Mouse (Mus musculus) cerebellum, adult (tissue): ENCODE results near the gene Gm8138.
"Not testable (repeated sequence)": the region's sequence is repeated elsewhere in the genome, so short reads cannot be mapped to it uniquely, and the experiment has no call there.

Source experiments
- ATAC-seq: cut with Nextera tagmentation; 2 replicates; pipeline ENCODE4 v1.9.2; 2017; ENCODE audit warnings: mild to moderate bottlenecking, moderate library complexity, mixed read lengths; ENCODE audit not compliant: insufficient number of reproducible peaks, low FRiP score, low TSS enrichment

Gene Gm8138

GRCm38 (mm10) chr14:43416250-43416649, at the start of gene Gm8138:
Gm8138 (minus strand) TSS chr14:43416350.
- not testable (repeated sequence) for ATAC-seq

- not testable (repeated sequence) for ATAC-seq
Measured at GRCm38 (mm10) chr14:43361713-43362112, 54.4 kb downstream of the Gm8138 start.
